Mouse (Mus musculus) layer of hippocampus, postnatal 36 days (tissue): Measurements from ENCODE around the gene Krtap6-5. TPM values are rescaled to one million over a fixed set of nuclear protein-coding genes. Genes with fewer than 3 reads are reported as not detected.
"Not testable (repeated sequence)": the region's sequence is repeated elsewhere in the genome, so short reads cannot be mapped to it uniquely, and the experiment has no call there.

Experiments
- DNase-seq, 2 experiments: peaks; one replicate each; pipeline ENCODE4 v3.0.0; 2022
- total RNA-seq, 2 experiments: library from RNA; stranded (reverse); gene quantifications; 2 replicates each; pipeline ENCODE4 v1.2.3; 2021

Krtap6-5 gene
- not detected for total RNA-seq

DNA sequence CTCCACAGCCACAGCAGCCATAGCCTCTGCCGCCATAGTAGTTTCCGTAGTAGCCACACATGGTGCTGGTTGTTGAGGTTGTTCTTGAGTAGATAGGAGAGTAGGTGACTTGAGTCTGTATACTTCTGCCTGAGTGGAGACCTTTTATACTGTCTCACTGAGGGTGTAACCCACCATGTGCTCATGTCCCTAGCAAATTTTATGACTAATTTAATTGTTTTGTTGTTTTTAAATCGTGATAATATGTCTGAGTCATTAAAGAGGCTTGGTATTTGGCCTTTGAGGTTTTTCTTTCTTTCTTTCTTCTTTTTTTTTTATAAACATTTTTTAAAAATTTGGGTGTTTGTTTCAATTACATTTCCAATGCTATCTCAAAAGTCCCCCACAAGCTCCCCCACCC lies at the start of gene Krtap6-5:
TSS of gene Krtap6-5 (minus strand) at position 101 of the 400 bp plus-strand sequence.
- DNase-seq, result no peak

DNA sequence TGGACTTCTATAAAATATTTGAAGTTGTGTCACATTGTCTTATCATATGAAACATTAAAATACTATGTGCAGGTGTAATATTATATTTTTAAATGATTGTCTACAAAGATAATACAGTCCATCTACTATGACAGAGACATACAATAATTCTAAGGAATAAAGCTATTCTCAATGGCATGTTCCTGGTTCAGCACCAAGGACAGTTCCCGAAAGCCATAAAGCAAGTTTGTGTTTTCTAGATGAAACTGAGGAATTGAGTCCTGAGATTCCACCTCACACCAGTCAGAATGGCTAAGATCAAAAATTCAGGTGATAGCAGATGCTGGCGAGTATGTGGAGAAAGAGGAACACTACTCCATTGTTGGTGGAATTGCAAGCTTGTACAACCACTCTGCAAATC lies 23.4 kb upstream of the Krtap6-5 start:
- not testable (repeated sequence) for DNase-seq

DNA sequence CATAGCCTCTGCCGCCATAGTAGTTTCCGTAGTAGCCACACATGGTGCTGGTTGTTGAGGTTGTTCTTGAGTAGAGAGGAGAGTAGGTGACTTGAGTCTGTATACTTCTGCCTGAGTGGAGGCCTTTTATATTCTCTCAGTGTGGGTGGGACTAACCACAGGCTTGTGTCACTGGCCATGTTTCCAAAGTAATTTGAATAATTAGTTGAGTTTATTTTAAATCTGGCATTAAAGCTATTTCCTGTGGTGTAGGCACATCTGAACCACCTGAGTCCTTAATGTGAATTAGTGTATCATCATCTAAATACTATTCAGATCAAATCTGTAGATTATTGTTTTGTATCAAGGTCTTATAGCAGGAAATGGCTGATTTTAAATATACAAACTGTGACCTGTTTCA lies 16.2 kb upstream of the Krtap6-5 start, which contains the start of gene 1110025L11Rik:
TSS of gene 1110025L11Rik (minus strand) at position 101 of the 400 bp plus-strand sequence.
- DNase-seq, result not testable (repeated sequence)

DNA sequence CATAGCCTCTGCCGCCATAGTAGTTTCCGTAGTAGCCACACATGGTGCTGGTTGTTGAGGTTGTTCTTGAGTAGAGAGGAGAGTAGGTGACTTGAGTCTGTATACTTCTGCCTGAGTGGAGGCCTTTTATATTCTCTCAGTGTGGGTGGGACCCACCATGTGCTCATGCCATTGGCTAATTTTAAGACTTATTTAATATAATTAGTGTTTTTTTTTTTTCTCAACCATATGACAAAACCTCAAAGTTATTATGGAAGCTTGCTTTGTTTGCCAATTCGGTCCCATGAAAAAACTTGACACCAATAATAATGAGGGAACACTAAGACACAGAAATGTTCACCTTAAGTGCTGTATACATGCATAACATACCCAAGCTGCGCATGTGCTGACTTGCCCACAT lies 6.3 kb downstream of the Krtap6-5 start, which contains the start of gene Gm10228:
TSS of gene Gm10228 (minus strand) at position 101 of the 400 bp plus-strand sequence.
- DNase-seq, result not testable (repeated sequence)

DNA sequence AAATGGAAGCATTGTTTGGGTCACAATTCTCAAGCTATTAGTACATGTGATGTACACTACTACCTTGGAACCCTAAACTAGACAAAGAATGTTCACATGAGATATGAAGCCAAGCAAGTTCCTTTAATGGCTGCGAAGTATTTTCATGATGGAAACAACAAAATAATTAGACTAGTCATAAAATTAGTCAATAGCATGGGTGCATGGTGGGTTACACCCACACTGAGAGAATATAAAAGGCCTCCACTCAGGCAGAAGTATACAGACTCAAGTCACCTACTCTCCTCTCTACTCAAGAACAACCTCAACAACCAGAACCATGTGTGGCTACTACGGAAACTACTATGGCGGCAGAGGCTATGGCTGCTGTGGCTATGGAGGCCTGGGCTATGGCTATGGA lies 16.3 kb downstream of the Krtap6-5 start, which contains the start of gene Krtap6-1:
TSS of gene Krtap6-1 (plus strand) at position 301 of the 400 bp plus-strand sequence.
- not testable (repeated sequence) for DNase-seq

DNA sequence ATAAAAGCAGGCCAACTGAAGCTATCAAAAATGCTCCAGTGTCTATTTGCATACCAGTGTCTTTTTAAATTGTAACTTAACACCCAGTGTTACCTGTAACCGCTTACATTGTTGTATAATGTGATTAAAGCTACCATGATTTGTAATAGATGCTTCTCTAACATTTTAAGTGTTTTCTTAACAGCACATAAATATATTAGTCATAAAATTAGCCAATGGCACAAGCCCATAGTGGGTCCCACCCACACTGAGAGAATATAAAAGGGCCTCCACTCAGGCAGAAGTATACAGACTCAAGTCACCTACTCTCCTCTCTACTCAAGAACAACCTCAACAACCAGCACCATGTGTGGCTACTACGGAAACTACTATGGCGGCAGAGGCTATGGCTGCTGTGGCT lies 32.7 kb downstream of the Krtap6-5 start, which contains the start of gene Gm10229:
TSS of gene Gm10229 (plus strand) at position 301 of the 400 bp plus-strand sequence.
- not testable (repeated sequence) for DNase-seq

DNA sequence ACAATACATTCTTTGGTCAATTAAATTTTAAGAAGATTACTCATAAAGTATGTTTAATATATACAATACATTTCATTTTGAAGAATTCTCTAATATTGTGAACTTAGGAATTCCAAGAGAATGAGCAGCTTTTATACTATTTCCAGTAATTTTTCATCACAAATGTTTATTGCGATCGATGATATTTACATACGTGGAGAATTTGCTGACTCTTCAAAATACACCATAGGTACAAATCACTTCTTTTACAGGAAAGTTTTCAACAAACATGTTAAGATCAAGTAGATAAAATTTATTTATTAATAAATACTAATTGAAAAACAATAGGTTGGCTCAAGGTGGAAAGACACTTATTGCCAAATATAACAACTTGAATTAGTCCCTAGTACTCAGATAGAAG lies 33.7 kb downstream of the Krtap6-5 start:
- DNase-seq, result no peak

DNA sequence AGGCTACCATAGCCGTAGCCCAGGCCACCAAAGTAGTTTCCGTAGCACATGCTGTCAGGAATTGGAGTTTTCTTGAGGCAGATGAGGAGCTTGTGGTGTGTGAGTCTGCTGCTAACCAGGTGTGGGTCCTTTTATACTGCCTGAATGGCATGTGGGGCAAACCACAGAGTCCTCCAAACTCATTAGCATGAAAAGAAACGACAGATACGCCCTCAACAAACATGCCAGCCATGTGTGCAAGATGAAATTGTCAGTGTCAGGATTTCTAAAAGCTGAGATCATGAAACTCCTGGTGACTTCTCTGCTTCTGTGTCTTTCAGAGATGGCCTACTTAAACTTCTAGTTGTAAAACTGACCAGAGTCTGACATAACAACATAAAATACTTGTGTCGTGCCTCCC lies 37.0 kb downstream of the Krtap6-5 start, which contains the start of gene Krtap22-2:
TSS of gene Krtap22-2 (minus strand) at position 101 of the 400 bp plus-strand sequence.
- DNase-seq, result no peak

Other genes starting within 250 kb of the Krtap6-5 start
- gene Gm20741, start 235.7 kb downstream of the Krtap6-5 start, total RNA-seq, result not detected
- gene Krtap15, start 227.7 kb downstream of the Krtap6-5 start, total RNA-seq, result not detected
- gene Krtap14, start 221.7 kb downstream of the Krtap6-5 start, total RNA-seq, result not detected
- gene Krtap19-1, start 178.5 kb downstream of the Krtap6-5 start, total RNA-seq, result not detected
- gene Krtap19-2, start 173.6 kb downstream of the Krtap6-5 start, total RNA-seq, result not detected
- gene Krtap19-3, start 169.8 kb downstream of the Krtap6-5 start, total RNA-seq, result not detected
- gene Krtap19-4, start 162.8 kb downstream of the Krtap6-5 start, total RNA-seq, result not detected
- gene Krtap19-5, start 151.4 kb downstream of the Krtap6-5 start, total RNA-seq, result not detected
- not detected for gene Krtap19-9b, start 115.6 kb downstream of the Krtap6-5 start, total RNA-seq
- not detected for gene Krtap16-3, start 85.0 kb downstream of the Krtap6-5 start, total RNA-seq
- not detected for gene Krtap22-2, start 37.1 kb downstream of the Krtap6-5 start, total RNA-seq
- not detected for gene Gm10229, start 32.6 kb downstream of the Krtap6-5 start, total RNA-seq
- not detected for gene Krtap6-1, start 16.2 kb downstream of the Krtap6-5 start, total RNA-seq
- not detected for gene Gm10228, start 6.4 kb downstream of the Krtap6-5 start, total RNA-seq
- not detected for gene 1110025L11Rik, start 16.1 kb upstream of the Krtap6-5 start, total RNA-seq
- gene Krtap6-3, start 36.1 kb upstream of the Krtap6-5 start, total RNA-seq, result not detected
- gene Gm6358, start 93.0 kb upstream of the Krtap6-5 start, total RNA-seq, result not detected
- not detected for gene Gm10061, start 103.2 kb upstream of the Krtap6-5 start, total RNA-seq
- not detected for gene Gm9789, start 110.1 kb upstream of the Krtap6-5 start, total RNA-seq
- gene Gm7735, start 121.6 kb upstream of the Krtap6-5 start, total RNA-seq, result not detected
- not detected for gene 1110057P08Rik, start 126.9 kb upstream of the Krtap6-5 start, total RNA-seq
- not detected for gene Krtap20-2, start 158.0 kb upstream of the Krtap6-5 start, total RNA-seq